Mouse (Mus musculus): ENCODE data around the gene Syngr1. TPM values are rescaled to one million over a fixed set of nuclear protein-coding genes. Genes with fewer than 3 reads are reported as not detected.
A peak's percentile ranks its signal among the peaks of the same experiment; 100 is the strongest.

The Syngr1 gene
- polyA plus RNA-seq, 1 experiment from 2014 or later = 1.4 TPM

- no peak for DNase-seq (ENCODE audit: low spot score)
- 93% methylated on average over 8 of the region's 8 CpGs for WGBS
- H3K36me3 ChIP-seq = peaks cover 73% of the 10 kb centered on the region
Observed at GRCm38 (mm10) chr15:80148565-80148964, 57.4 kb downstream of the Syngr1 start.

DNA sequence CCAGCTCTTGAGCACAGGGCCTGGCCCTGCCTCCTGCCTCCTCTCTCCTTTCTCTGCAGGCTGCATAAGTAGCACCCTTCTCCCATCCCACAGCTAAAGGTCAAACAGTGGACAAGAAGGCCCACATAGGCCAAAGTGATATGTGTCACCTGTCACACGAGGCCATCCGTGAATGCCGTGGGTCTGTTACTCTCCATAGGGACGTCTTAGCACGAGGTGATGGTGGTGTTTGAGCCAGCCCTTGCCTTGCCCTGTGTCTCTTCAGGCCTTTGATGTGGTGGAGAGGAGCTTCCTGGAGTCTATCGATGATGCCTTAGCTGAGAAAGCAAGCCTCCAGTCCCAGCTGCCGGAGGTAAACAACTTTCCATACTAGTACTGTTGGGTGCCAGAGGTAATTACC, 58.4 kb downstream of the Syngr1 start:
- Histone ChIP-seq H3K27me3 (ENCODE audit: low read depth, poor library complexity, severe bottlenecking) (no peaks in the 10 kb centered on the region), H3K4me1 (peaks cover 3% of the 10 kb centered on the region; the same call in 1 of the 2 replicates), H3K9me3 (replicated peaks) (no peaks in the 10 kb centered on the region), H3K27ac (no peak overlapping the region), H3K4me3 (no peak overlapping the region), H3K36me3 (peaks cover 73% of the 10 kb centered on the region)
- no peak for DNase-seq (ENCODE audit: low spot score)
- 96% methylated on average over 7 of the region's 7 CpGs for WGBS

More at GRCm38 (mm10) chr15:80148565-80148964, 57.4 kb downstream of the Syngr1 start:
- H3K27ac ChIP-seq = no peak overlapping the region
- H3K4me3 ChIP-seq = no peak overlapping the region
- peaks cover 3% of the 10 kb centered on the region; the same call in 1 of the 2 replicates for H3K4me1 ChIP-seq
- H3K27me3 ChIP-seq (ENCODE audit: low read depth, poor library complexity, severe bottlenecking) = no peaks in the 10 kb centered on the region
- H3K9me3 ChIP-seq (replicated peaks) = no peaks in the 10 kb centered on the region

DNA sequence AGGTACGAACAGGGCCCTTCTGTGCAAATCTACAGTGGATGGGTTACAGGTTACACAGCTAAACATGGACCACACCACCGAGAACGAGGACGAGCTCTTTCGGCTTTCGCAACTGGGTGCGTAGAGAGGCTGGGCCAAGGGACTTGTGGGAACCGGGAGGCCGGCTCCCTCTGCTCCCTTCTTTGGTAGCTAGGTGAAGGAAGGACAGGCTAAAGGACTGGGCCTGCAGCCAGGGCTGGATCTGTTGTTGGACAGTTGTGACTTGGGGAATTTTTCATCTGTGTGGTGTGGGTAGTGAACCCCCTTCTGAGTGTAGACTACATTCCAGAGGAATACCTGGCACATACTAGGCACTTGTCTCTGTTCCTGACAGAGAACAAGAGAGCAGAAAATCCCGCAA, 61.5 kb downstream of the Syngr1 start:
- peaks cover 96% of the 10 kb centered on the region for H3K36me3 ChIP-seq
- WGBS = 87% methylated on average over 10 of the region's 10 CpGs
- no peak for DNase-seq (ENCODE audit: low spot score)

GRCm38 (mm10) chr15:80153757-80154156, 62.6 kb downstream of the Syngr1 start:
- peaks cover 98% of the 10 kb centered on the region for H3K36me3 ChIP-seq
- H3K27ac ChIP-seq = no peak overlapping the region
- H3K4me3 ChIP-seq = no peak overlapping the region
- no peaks in the 10 kb centered on the region for H3K27me3 ChIP-seq (ENCODE audit: low read depth, poor library complexity, severe bottlenecking)
- WGBS = 87% methylated on average over 11 of the region's 11 CpGs
- H3K4me1 ChIP-seq = peaks cover 10% of the 10 kb centered on the region
- no peaks in the 10 kb centered on the region for H3K9me3 ChIP-seq (replicated peaks)
- no peak for DNase-seq (ENCODE audit: low spot score)

More for the DNA sequence above, 61.5 kb downstream of the Syngr1 start:
- peaks cover 3% of the 10 kb centered on the region; the same call in 1 of the 2 replicates for H3K4me1 ChIP-seq
- no peaks in the 10 kb centered on the region for H3K27me3 ChIP-seq (ENCODE audit: low read depth, poor library complexity, severe bottlenecking)
- no peak overlapping the region for H3K4me3 ChIP-seq
- H3K27ac ChIP-seq = no peak overlapping the region
- H3K9me3 ChIP-seq (replicated peaks) = no peaks in the 10 kb centered on the region

- 96% methylated on average over 8 of the region's 8 CpGs for WGBS
- H3K4me3 ChIP-seq = no peak overlapping the region
- H3K27me3 ChIP-seq (ENCODE audit: low read depth, poor library complexity, severe bottlenecking) = no peaks in the 10 kb centered on the region
- H3K4me1 ChIP-seq = peaks cover 27% of the 10 kb centered on the region
- no peaks in the 10 kb centered on the region for H3K9me3 ChIP-seq (replicated peaks)
- peaks cover 98% of the 10 kb centered on the region for H3K36me3 ChIP-seq
- DNase-seq (ENCODE audit: low spot score) = no peak
- H3K27ac ChIP-seq = no peak overlapping the region
Observed at GRCm38 (mm10) chr15:80155707-80156106, 64.6 kb downstream of the Syngr1 start.

DNA sequence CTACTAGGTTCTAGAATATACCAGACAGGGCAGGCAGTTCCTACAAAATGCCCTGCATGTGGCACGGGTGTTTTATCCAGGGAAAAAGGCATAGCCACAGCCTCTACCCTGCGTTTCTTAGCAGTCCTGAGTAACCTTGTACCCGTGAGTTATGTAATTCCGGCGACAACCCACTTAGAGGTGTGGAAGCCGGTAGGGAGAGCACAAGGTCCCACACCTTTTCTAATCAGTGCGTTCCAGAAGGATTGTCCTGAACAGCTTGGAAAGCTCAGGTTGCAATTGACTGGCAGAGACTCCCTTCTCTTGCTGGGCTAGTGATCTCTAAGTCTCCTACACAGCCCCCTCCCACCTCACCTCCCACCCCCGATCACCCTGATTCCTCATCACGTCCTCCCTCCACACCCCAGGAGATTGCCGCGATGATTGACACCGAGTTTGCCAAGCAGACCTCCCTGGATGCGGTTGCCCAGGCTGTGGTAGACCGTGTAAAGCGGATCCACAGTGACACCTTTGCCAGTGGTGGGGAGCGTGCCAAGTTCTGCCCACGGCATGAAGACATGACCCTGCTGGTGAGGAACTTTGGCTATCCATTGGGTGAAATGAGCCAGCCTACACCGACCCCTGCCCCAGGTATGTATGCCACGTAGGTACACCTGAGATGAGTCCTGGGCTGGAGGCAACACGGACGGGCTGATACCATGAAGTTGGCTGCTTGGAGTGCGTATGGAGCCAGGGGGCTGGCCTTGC, 66.2 kb downstream of the Syngr1 start:
- Histone ChIP-seq H3K27ac (no peak overlapping the region), H3K36me3 (peaks cover 100% of the 10 kb centered on the region), H3K4me1 (peaks cover 27% of the 10 kb centered on the region), H3K9me3 (replicated peaks) (no peaks in the 10 kb centered on the region), H3K4me3 (no peak overlapping the region), H3K27me3 (ENCODE audit: low read depth, poor library complexity, severe bottlenecking) (no peaks in the 10 kb centered on the region)
- DNase-seq (ENCODE audit: low spot score) = no peak
- 94% methylated on average over 22 of the region's 22 CpGs for WGBS

DNA sequence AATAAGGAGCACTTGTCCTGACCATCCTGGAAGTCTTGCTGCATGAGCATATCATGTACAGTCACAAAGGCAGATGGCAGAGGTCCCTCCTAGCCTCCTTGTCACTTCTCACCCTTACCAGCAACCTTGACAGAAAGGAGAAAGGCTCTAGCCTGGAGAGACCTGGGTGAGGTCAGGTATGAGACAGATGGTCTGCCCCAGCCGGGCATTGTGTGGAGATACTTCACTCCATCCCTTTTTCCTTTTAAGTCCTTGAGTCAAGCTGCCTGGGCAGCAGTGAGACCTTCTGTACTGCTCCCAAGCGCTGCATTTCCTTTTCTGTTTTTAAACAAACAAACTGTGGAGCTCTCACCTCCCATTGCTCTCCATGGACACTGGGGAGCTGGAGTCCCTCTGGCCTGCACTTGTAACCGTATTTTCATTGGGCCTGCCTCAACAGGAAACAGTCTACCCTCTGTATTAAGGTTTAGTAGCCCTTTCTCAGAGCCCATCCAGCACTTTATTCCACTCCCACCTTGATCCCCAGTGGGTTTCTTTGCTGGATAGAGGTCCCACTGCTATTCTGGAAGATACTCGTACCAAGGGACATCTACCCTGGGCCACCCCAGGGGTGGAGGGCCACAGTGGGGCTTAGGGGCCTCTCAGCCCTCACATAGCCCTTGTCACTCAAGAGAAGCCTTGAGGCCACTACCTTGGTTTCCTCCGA, 67.0 kb downstream of the Syngr1 start:
- Histone ChIP-seq H3K4me3 (no peak overlapping the region), H3K36me3 (peaks cover 98% of the 10 kb centered on the region), H3K4me1 (peaks cover 27% of the 10 kb centered on the region), H3K27me3 (ENCODE audit: low read depth, poor library complexity, severe bottlenecking) (no peaks in the 10 kb centered on the region), H3K27ac (peak overlapping the region; percentile 81; the same call in 1 of the 2 replicates), H3K9me3 (replicated peaks) (no peaks in the 10 kb centered on the region)
- 79% methylated on average over 5 of the region's 5 CpGs for WGBS
- DNase-seq (ENCODE audit: low spot score) = no peak

DNA sequence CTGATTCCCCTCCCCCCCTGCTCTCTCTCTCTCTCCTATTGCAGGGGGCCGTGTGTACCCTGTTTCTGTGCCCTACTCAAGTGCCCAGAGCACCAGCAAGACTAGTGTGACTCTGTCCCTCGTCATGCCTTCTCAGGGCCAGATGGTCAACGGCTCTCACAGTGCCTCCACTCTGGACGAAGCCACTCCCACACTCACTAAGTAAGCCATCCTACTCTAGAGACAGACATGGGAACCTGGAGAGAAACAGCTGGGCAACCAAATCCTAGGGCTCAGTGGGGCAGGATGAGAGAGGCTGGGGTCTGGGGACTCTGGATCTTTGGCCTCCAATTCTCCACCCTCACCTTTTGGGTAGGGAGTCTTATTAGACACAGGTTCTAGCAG, 67.6 kb downstream of the Syngr1 start:
- Histone ChIP-seq H3K27ac (peak overlapping the region; percentile 81; the same call in 1 of the 2 replicates), H3K4me1 (peaks cover 27% of the 10 kb centered on the region), H3K9me3 (replicated peaks) (no peaks in the 10 kb centered on the region), H3K4me3 (no peak overlapping the region), H3K27me3 (ENCODE audit: low read depth, poor library complexity, severe bottlenecking) (no peaks in the 10 kb centered on the region), H3K36me3 (peaks cover 96% of the 10 kb centered on the region)
- 54% methylated on average over 4 of the region's 4 CpGs for WGBS
- no peak for DNase-seq (ENCODE audit: low spot score)

DNA sequence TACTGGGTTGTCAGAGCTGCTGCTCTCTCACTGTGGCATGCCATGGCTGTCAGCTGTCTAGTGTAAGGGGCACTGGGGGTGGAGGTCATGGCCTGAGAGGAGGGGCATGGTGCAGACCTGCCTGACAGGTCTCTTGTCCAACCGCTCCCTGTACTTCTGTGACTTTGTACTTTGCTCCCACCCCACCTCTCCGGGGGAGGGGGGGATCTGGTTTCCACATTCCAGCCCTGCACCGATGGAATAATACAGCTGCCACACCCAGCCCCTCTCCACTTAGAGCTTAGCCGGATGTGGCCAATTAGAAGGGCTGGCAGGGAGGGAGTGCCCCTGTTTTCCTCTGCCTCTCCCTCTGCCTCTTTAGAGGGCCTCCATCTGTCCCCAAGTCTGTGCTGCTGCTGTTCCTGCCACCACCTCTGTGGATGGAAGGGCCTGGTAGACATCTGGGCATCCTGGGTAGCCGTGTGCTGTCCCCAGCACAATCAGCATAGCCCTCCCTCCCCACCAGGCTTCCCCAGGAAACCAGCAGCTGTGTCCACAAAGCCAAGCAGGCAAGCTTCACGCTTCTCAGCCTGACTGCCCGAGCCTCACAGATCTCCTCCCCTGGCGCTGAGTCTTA, 68.3 kb downstream of the Syngr1 start:
- Histone ChIP-seq H3K27ac (peak overlapping the region; percentile 81), H3K9me3 (replicated peaks) (no peaks in the 10 kb centered on the region), H3K36me3 (peaks cover 89% of the 10 kb centered on the region), H3K4me3 (peak overlapping the region; percentile 23), H3K4me1 (peaks cover 27% of the 10 kb centered on the region), H3K27me3 (ENCODE audit: low read depth, poor library complexity, severe bottlenecking) (no peaks in the 10 kb centered on the region)
- WGBS = 36% methylated on average over 8 of the region's 8 CpGs
- peak; percentile 65 for DNase-seq (ENCODE audit: low spot score)

- H3K27me3 ChIP-seq (ENCODE audit: low read depth, poor library complexity, severe bottlenecking) = no peaks in the 10 kb centered on the region
- WGBS = 92% methylated on average over 13 of the region's 13 CpGs
- peaks cover 27% of the 10 kb centered on the region for H3K4me1 ChIP-seq
- H3K36me3 ChIP-seq = peaks cover 81% of the 10 kb centered on the region
- no peaks in the 10 kb centered on the region for H3K9me3 ChIP-seq (replicated peaks)
- H3K27ac ChIP-seq = peak overlapping the region; percentile 81
- no peak for DNase-seq (ENCODE audit: low spot score)
- H3K4me3 ChIP-seq = no peak overlapping the region
Observed at GRCm38 (mm10) chr15:80160223-80160622, 69.1 kb downstream of the Syngr1 start.

GRCm38 (mm10) chr15:80160726-80161125, 69.6 kb downstream of the Syngr1 start:
- Histone ChIP-seq H3K36me3 (peaks cover 76% of the 10 kb centered on the region), H3K27me3 (ENCODE audit: low read depth, poor library complexity, severe bottlenecking) (no peaks in the 10 kb centered on the region), H3K27ac (peak overlapping the region; percentile 81; the same call in 1 of the 2 replicates), H3K9me3 (replicated peaks) (no peaks in the 10 kb centered on the region), H3K4me1 (peaks cover 27% of the 10 kb centered on the region), H3K4me3 (no peak overlapping the region)
- WGBS = 89% methylated on average over 4 of the region's 4 CpGs
- no peak for DNase-seq (ENCODE audit: low spot score)

DNA sequence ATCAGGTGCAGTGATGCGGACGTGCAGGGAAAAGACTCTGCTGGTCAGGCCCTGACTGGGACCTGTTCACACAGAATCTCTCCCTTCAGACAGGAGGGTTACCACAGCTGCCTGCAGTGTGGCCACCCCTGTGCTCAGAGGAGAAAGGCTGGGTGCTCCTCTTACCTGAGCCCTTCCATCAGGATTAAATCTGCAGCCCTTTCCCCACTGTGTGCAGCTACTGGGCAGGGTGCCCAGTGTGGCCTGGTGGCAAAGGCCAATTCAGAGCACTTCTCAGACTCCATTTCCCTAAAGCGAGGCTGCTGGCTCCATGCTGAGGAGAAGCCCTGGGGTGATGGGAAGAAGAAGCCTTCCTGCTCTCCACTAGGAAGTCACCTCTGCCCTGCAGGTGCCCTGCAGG, 70.1 kb downstream of the Syngr1 start:
- 93% methylated on average over 3 of the region's 3 CpGs for WGBS
- no peak for DNase-seq (ENCODE audit: low spot score)
- Histone ChIP-seq H3K4me1 (peaks cover 27% of the 10 kb centered on the region), H3K9me3 (replicated peaks) (no peaks in the 10 kb centered on the region), H3K36me3 (peaks cover 71% of the 10 kb centered on the region), H3K27ac (no peak overlapping the region), H3K4me3 (no peak overlapping the region), H3K27me3 (ENCODE audit: low read depth, poor library complexity, severe bottlenecking) (no peaks in the 10 kb centered on the region)

Data from limb, embryonic 10.5 days (tissue).